Mouse (Mus musculus) limb, embryonic 14.5 days (tissue): ENCODE measurements around the gene Znhit6. TPM values are rescaled to one million over a fixed set of nuclear protein-coding genes. Genes with fewer than 3 reads are reported as not detected.

Experiments used
- ATAC-seq: fragments of 200-750 bp; cut with Nextera tagmentation; 2 replicates; pipeline ENCODE4 v1.8.0; 2017; ENCODE audit warnings: low read depth, moderate number of reproducible peaks, moderate TSS enrichment; ENCODE audit not compliant: low FRiP score
- DNase-seq: peaks from one replicate; pipeline ENCODE4 v3.0.0-alpha.2; 2015; ENCODE audit warnings: low spot score
- H3K27ac ChIP-seq: fragments of 300-500 bp; sonication (generic); replicated peaks from 2 replicates; pipeline ENCODE4 v1.5.1; 2014; ENCODE audit warnings: low read depth, mild to moderate bottlenecking, low read length, moderate library complexity, mixed read lengths
- H3K27me3 ChIP-seq: fragments of 300-500 bp; sonication (generic); 2 replicates; pipeline ENCODE4 v1.6.1; 2014; ENCODE audit warnings: low read length, mixed read lengths; ENCODE audit not compliant: control insufficient read depth, insufficient read depth
- H3K36me3 ChIP-seq: fragments of 300-500 bp; sonication (generic); 2 replicates; pipeline ENCODE4 v1.6.1; 2014; ENCODE audit warnings: mild to moderate bottlenecking, low read length, moderate library complexity, mixed read lengths; ENCODE audit not compliant: control insufficient read depth, insufficient read depth
- H3K4me1 ChIP-seq: fragments of 300-500 bp; sonication (generic); 2 replicates; pipeline ENCODE4 v1.6.1; 2014; ENCODE audit warnings: antibody characterized with exemption, low read length, mixed read lengths; ENCODE audit not compliant: control insufficient read depth, insufficient read depth
- H3K4me2 ChIP-seq: fragments of 300-500 bp; sonication (generic); replicated peaks from 2 replicates; pipeline ENCODE4 v1.6.1; 2014; ENCODE audit warnings: low read depth, mild to moderate bottlenecking, low read length, moderate library complexity; ENCODE audit not compliant: severe bottlenecking
- H3K4me3 ChIP-seq: fragments of 300-500 bp; sonication (generic); replicated peaks from 2 replicates; pipeline ENCODE4 v1.5.1; 2014; ENCODE audit warnings: low read length
- H3K9ac ChIP-seq: fragments of 300-500 bp; sonication (generic); 2 replicates; pipeline ENCODE4 v1.6.1; 2014; ENCODE audit warnings: mild to moderate bottlenecking, low read depth, low read length, moderate library complexity; ENCODE audit not compliant: severe bottlenecking
- H3K9me3 ChIP-seq: fragments of 300-500 bp; sonication (generic); 2 replicates; pipeline ENCODE4 v1.6.1; 2016; ENCODE audit warnings: low read length; ENCODE audit not compliant: control insufficient read depth
- POLR2A ChIP-seq: fragments of 200-500 bp; IDR thresholded peaks from 2 replicates; pipeline ENCODE4 v1.8.0; 2012; ENCODE audit warnings: inconsistent platforms, mild to moderate bottlenecking, moderate library complexity, borderline replicate concordance; ENCODE audit not compliant: insufficient read depth, insufficient read length; ENCODE audit errors: extremely low read depth
- WGBS: fragments of 180-500 bp; shearing (Covaris S2); extraction: QIAGEN DNeasy Blood & Tissue Kit; methylation state at CpG from one replicate; pipeline ENCODE4 v1.1.7; 2014; 5-methylcytosine and 5-hydroxymethylcytosine counted together
- polyA plus RNA-seq, 2 experiments: library from polyadenylated mRNA; depleted of rRNA in 1 of 2; stranded (reverse) in 1 of 2; unstranded in 1 of 2; fragments of >200 nt; fragmentation: Nextera tagmentation in 1 of 2; extraction: Ambion mirVana in 1 of 2; gene quantifications; 2 replicates each; pipeline versions ENCODE4 v1.2.1 to v1.2.3; 2012 to 2014

Znhit6 gene
- polyA plus RNA-seq, 2 experiments, result 24.4 to 35.5 TPM

- TF ChIP-seq POLR2A, result no peak
- 80% methylated on average over 1 of the region's 1 CpGs for WGBS
- no peaks in the 10 kb centered on the region for H3K27me3 ChIP-seq
- no peak overlapping the region for H3K27ac ChIP-seq
- no peaks in the 10 kb centered on the region for H3K4me1 ChIP-seq
- H3K9me3 ChIP-seq, result no peaks in the 10 kb centered on the region
- DNase-seq (no peak), ATAC-seq (no peak)
- H3K4me3 ChIP-seq, result no peak overlapping the region
- no peak overlapping the region for H3K9ac ChIP-seq
- no peaks in the 10 kb centered on the region for H3K36me3 ChIP-seq
- no peak overlapping the region for H3K4me2 ChIP-seq
Observed at GRCm38 (mm10) chr3:145626063-145626462, 50.1 kb downstream of the Znhit6 start.

- Histone ChIP-seq H3K4me1 (peaks cover 3% of the 10 kb centered on the region), H3K27ac (no peak overlapping the region), H3K36me3 (no peaks in the 10 kb centered on the region), H3K4me2 (no peak overlapping the region), H3K9me3 (no peaks in the 10 kb centered on the region), H3K9ac (no peak overlapping the region), H3K4me3 (no peak overlapping the region), H3K27me3 (no peaks in the 10 kb centered on the region)
- WGBS, result 74% methylated on average over 3 of the region's 3 CpGs
- ATAC-seq (no peak), DNase-seq (peak; percentile 26)
- no peak for TF ChIP-seq POLR2A
Observed at GRCm38 (mm10) chr3:145627830-145628229, 51.8 kb downstream of the Znhit6 start.

GRCm38 (mm10) chr3:145628643-145629042, 52.6 kb downstream of the Znhit6 start:
- no peaks in the 10 kb centered on the region for H3K27me3 ChIP-seq
- H3K4me2 ChIP-seq, result no peak overlapping the region
- WGBS, result 91% methylated on average over 5 of the region's 5 CpGs

GRCm38 (mm10) chr3:145632888-145633287, 56.9 kb downstream of the Znhit6 start:
- Histone ChIP-seq H3K27me3 (no peaks in the 10 kb centered on the region), H3K4me2 (no peak overlapping the region), H3K4me1 (peaks cover 8% of the 10 kb centered on the region), H3K9me3 (no peaks in the 10 kb centered on the region), H3K27ac (no peak overlapping the region), H3K9ac (no peak overlapping the region), H3K4me3 (no peak overlapping the region), H3K36me3 (no peaks in the 10 kb centered on the region)
- DNase-seq, result no peak
- ATAC-seq, result no peak
- no peak for TF ChIP-seq POLR2A
- 19% methylated on average over 6 of the region's 6 CpGs for WGBS

More at GRCm38 (mm10) chr3:145628643-145629042, 52.6 kb downstream of the Znhit6 start:
- ATAC-seq, result no peak
- Histone ChIP-seq H3K4me3 (no peak overlapping the region), H3K36me3 (no peaks in the 10 kb centered on the region), H3K4me1 (peaks cover 8% of the 10 kb centered on the region), H3K9ac (no peak overlapping the region), H3K9me3 (no peaks in the 10 kb centered on the region), H3K27ac (no peak overlapping the region)
- no peak for TF ChIP-seq POLR2A
- DNase-seq, result no peak

GRCm38 (mm10) chr3:145634002-145634710, 58.2 kb downstream of the Znhit6 start:
- Histone ChIP-seq H3K36me3 (no peaks in the 10 kb centered on the region), H3K9me3 (no peaks in the 10 kb centered on the region), H3K27me3 (no peaks in the 10 kb centered on the region), H3K4me1 (peaks cover 15% of the 10 kb centered on the region), H3K4me2 (no peak overlapping the region), H3K9ac (no peak overlapping the region), H3K4me3 (no peak overlapping the region), H3K27ac (no peak overlapping the region)
- no peak for TF ChIP-seq POLR2A
- no peak for DNase-seq
- no peak for ATAC-seq
- 79% methylated on average over 14 of the region's 14 CpGs for WGBS
